Mouse (Mus musculus) stomach, embryonic 14.5 days (tissue): Measurements from ENCODE around the gene Dhrs1. TPM values are rescaled to one million over a fixed set of nuclear protein-coding genes. Genes with fewer than 3 reads are reported as not detected.
"Not testable (repeated sequence)": the region's sequence is repeated elsewhere in the genome, so short reads cannot be mapped to it uniquely, and the experiment has no call there.

Source experiments
- ATAC-seq: fragments of 200-750 bp; cut with Nextera tagmentation; 2 replicates; pipeline ENCODE4 v1.8.0; 2017; ENCODE audit warnings: low read depth, moderate TSS enrichment; ENCODE audit not compliant: insufficient number of reproducible peaks, insufficient read depth, low FRiP score
- H3K27ac ChIP-seq: fragments of 300-500 bp; sonication (generic); 2 replicates; pipeline ENCODE4 v1.5.1; 2014; ENCODE audit warnings: mild to moderate bottlenecking, low read length, moderate library complexity, mixed read lengths
- H3K27me3 ChIP-seq: fragments of 300-500 bp; sonication (generic); 2 replicates; pipeline ENCODE4 v1.6.1; 2014; ENCODE audit warnings: low read length, control low read depth, mixed read lengths; ENCODE audit not compliant: control insufficient read depth, insufficient read depth
- H3K36me3 ChIP-seq: fragments of 300-500 bp; sonication (generic); 2 replicates; pipeline ENCODE4 v1.6.1; 2014; ENCODE audit warnings: mild to moderate bottlenecking, control low read depth, low read length, moderate library complexity, mixed read lengths; ENCODE audit not compliant: control insufficient read depth, insufficient read depth
- H3K4me1 ChIP-seq: fragments of 300-500 bp; sonication (generic); 2 replicates; pipeline ENCODE4 v1.6.1; 2014; ENCODE audit warnings: low read length, control low read depth, mixed read lengths; ENCODE audit not compliant: control insufficient read depth, insufficient read depth
- H3K4me2 ChIP-seq: fragments of 300-500 bp; sonication (generic); replicated peaks from 2 replicates; pipeline ENCODE4 v1.6.1; 2014; ENCODE audit warnings: low read depth, low read length, control low read depth
- H3K4me3 ChIP-seq: fragments of 300-500 bp; sonication (generic); 2 replicates; pipeline ENCODE4 v1.5.1; 2014; ENCODE audit warnings: low read depth, low read length, control low read depth
- H3K9ac ChIP-seq: fragments of 300-500 bp; sonication (generic); replicated peaks from 2 replicates; pipeline ENCODE4 v1.6.1; 2014; ENCODE audit warnings: low read depth, mild to moderate bottlenecking, control low read depth, low read length, moderate library complexity, mixed read lengths
- H3K9me3 ChIP-seq: fragments of 300-500 bp; sonication (generic); 2 replicates; pipeline ENCODE4 v1.6.1; 2016; ENCODE audit warnings: low read depth, low read length, control low read depth; ENCODE audit not compliant: control insufficient read depth
- WGBS: fragments of 180-500 bp; shearing (Covaris S2); extraction: QIAGEN DNeasy Blood & Tissue Kit; methylation state at CpG from one replicate; pipeline ENCODE4 v1.1.7; 2014; 5-methylcytosine and 5-hydroxymethylcytosine counted together
- polyA plus RNA-seq: library from polyadenylated mRNA; unstranded; fragments of >200 nt; fragmentation: Nextera tagmentation; extraction: Ambion mirVana; gene quantifications from 2 replicates; pipeline ENCODE4 v1.2.1, GENCODE M21; 2014

Gene Dhrs1
- polyA plus RNA-seq, 1 experiment from 2014 or later = 83.0 TPM

DNA sequence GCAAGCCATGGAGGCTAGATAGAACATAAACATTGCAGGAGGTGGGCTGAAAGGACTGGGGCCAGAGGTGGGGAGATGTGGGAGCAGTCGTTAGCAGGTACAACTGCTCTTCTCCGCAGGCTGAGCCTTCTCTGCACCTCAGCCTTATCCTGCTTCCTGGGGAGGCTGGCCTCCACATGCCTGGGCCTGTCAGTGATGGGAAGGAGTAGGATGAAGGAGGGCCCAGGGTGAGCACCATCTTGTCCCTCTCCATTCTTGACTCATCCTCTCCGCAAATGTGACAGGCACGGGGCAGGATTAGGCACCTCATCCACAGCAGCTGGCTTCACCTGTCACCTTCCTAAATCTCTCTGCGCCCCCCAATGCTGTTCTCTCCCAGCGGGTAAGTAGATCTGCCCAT, 15.7 kb upstream of the Dhrs1 start, which contains the start of gene Ltb4r2:
Gene Ltb4r2 (plus strand): TSS at position 266 of the 400 bp plus-strand sequence.
- 78% methylated on average over 6 of the region's 6 CpGs for WGBS
- Histone ChIP-seq H3K36me3 (no peaks in the 10 kb centered on the region), H3K9ac (peak within 1 kb of the TSS; percentile 63), H3K27ac (no peak within 1 kb of the TSS), H3K27me3 (peaks cover 8% of the 10 kb centered on the region; the same call in 1 of the 2 replicates), H3K4me3 (peak within 1 kb of the TSS; percentile 47), H3K4me2 (peak within 1 kb of the TSS; percentile 98), H3K9me3 (no peaks in the 10 kb centered on the region), H3K4me1 (peaks cover 6% of the 10 kb centered on the region; the same call in 1 of the 2 replicates)
- ATAC-seq = no peak

DNA sequence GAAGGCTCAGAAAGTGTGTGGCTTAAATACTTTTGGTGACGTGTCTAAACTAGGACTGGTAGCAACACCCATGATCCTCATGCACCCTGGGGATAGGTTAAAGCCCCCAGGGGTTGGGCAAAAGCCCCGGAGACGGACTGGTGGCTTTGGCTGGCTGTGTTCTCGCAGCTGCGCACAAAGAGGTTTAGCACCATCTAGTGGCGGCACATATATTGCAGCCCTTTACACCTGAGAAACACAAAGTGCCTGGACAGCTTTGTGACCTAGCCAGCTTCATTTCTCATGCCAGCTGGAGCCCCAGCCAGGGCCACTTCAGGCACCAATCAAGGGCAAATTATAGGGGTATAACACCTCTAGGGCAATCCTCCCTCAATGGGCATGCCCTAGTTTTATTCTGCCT, 14.7 kb upstream of the Dhrs1 start:
- peak; percentile 17; the same call in 1 of the 2 replicates for ATAC-seq

DNA sequence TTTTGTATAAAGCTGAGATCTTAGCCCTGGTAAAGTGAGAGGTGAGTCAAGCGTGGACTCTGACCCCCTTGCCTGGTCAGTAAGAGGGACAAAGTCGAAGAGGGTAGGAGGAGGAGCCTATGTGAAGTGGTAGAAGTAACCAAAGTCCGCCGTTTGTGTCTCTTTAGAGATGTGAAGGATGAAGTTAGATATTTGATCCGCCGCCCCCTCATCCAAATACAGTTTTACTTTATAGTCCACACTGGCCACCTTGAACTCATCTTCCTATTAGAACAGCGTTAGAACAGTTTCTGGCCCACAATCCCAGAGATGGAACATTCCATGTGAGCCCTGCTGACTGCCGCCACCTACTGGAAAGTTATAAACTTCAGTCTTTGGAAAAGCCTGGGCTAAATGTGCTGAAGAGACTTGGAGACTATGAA, 12.9 kb upstream of the Dhrs1 start, which contains the start of gene Cideb:
Gene Cideb (minus strand): TSS at position 96 of the 422 bp plus-strand sequence.
- peaks cover 23% of the 10 kb centered on the region for H3K36me3 ChIP-seq
- H3K4me1 ChIP-seq = peaks cover 6% of the 10 kb centered on the region; the same call in 1 of the 2 replicates
- peaks cover 8% of the 10 kb centered on the region; the same call in 1 of the 2 replicates for H3K27me3 ChIP-seq
- peak; percentile 47 for ATAC-seq
- no peak within 1 kb of the TSS for H3K4me3 ChIP-seq
- no peak within 1 kb of the TSS for H3K9ac ChIP-seq
- no peaks in the 10 kb centered on the region for H3K9me3 ChIP-seq
- peak within 1 kb of the TSS; percentile 3; the same call in 1 of the 2 replicates for H3K4me2 ChIP-seq
- no peak within 1 kb of the TSS for H3K27ac ChIP-seq
- 21% methylated on average over 8 of the region's 8 CpGs for WGBS

More for the DNA sequence above, 14.7 kb upstream of the Dhrs1 start:
- not testable (repeated sequence) for H3K9me3 ChIP-seq, H3K9ac ChIP-seq, H3K27ac ChIP-seq, H3K4me1 ChIP-seq, H3K27me3 ChIP-seq, H3K36me3 ChIP-seq
- Histone ChIP-seq H3K4me2 (peak overlapping the region; percentile 40), H3K4me3 (0 out of 2 replicates have a peak overlapping the region, but pooled peaks have one; percentile 8)
- WGBS = 2% methylated on average over 6 of the region's 6 CpGs

DNA sequence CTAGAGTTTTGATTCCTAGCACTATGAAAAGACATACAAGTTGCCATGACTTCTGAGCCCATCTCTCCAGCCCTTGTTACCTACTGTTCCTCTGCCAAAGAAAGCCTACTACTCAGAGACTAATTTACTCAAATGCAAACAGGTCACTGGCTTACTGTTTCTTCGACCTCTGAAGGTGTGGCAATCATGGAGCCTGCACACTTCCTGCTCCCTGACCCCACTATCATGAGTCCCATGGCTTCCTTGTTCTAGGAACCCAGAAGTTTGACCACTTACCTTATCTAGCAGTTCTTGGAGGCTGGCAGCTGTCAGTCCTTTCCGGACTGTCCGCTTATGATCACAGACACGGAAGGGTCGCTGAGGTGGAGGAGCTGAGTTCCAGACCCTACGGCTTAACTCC, 12.1 kb upstream of the Dhrs1 start:
- H3K27ac ChIP-seq = no peak overlapping the region
- H3K27me3 ChIP-seq = peaks cover 8% of the 10 kb centered on the region; the same call in 1 of the 2 replicates
- no peaks in the 10 kb centered on the region for H3K9me3 ChIP-seq
- peaks cover 6% of the 10 kb centered on the region; the same call in 1 of the 2 replicates for H3K4me1 ChIP-seq
- ATAC-seq = no peak
- H3K4me2 ChIP-seq = no peak overlapping the region
- no peak overlapping the region for H3K9ac ChIP-seq
- H3K36me3 ChIP-seq = peaks cover 31% of the 10 kb centered on the region
- 82% methylated on average over 6 of the region's 6 CpGs for WGBS
- H3K4me3 ChIP-seq = no peak overlapping the region

DNA sequence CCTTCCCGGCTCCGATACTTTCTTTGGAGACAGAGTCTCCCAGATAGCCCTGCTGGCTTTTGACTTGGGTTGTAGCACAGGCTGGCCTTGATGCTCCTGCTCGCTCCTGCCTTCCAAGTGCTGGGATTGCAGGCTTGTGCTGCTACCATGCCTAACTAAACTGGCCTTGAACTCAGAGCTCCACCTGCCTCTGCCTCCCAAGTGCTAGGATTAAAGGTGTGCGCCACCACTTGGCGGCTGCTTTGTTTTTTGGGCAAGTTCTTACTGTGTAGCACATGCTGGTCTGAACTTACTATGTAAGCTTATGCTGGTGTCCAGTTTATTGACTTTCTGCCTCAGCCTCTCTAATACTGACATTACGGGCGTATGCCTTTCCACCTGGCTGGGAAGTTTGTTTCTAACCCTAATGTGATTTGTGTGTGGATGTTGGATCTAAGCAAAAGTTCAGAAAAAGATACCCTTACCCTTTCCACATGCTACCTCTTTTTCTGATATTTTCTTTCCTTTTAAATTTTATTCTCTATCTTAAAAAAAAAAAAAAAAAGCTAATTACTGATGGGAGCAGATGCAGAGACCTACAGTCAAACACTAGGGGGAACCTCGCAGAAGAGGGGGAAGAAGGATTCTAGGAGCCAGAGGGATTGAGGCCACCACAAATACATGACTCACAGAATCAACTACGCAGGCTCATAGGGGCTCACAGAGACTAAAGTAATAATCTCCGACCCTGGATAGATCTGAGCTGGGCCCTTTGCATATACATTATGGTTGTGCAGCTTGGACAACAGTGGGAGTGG, 1.8 kb upstream of the Dhrs1 start:
- no peaks in the 10 kb centered on the region for H3K27me3 ChIP-seq
- no peak overlapping the region for H3K27ac ChIP-seq
- H3K9ac ChIP-seq = no peak overlapping the region
- 89% methylated on average over 10 of the region's 10 CpGs for WGBS
- peaks cover 16% of the 10 kb centered on the region for H3K36me3 ChIP-seq
- ATAC-seq = no peak
- no peak overlapping the region; the same call in 1 of the 2 replicates for H3K4me3 ChIP-seq
- no peaks in the 10 kb centered on the region for H3K9me3 ChIP-seq
- peaks cover 17% of the 10 kb centered on the region; the same call in 1 of the 2 replicates for H3K4me1 ChIP-seq
- H3K4me2 ChIP-seq = peak overlapping the region; percentile 97; the same call in 1 of the 2 replicates

DNA sequence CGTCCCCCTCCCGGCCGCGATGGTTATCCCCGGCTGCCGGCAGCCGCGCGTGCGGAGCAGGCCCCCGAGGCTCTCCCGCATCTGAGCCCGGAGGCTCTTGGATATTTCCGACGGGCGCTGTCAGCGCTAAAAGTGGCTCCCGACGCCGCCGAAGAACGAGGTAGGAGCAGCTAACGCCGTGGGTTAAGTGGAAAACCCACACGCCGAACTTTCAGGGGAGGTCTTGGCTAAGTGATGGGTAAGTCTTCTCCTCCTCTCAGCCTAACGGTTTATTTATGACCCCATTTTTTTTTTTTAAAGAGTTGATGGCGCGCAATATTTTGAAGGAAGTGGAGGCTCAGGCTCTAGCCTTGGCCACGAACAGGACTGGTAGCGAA, 359 bp upstream of the Dhrs1 start:
- Histone ChIP-seq H3K4me1 (peaks cover 17% of the 10 kb centered on the region; the same call in 1 of the 2 replicates), H3K36me3 (peaks cover 12% of the 10 kb centered on the region), H3K27me3 (no peaks in the 10 kb centered on the region), H3K4me2 (peak overlapping the region; percentile 97), H3K9ac (peak overlapping the region; percentile 63), H3K27ac (0 out of 2 replicates have a peak overlapping the region, but pooled peaks have one; percentile 18), H3K9me3 (no peaks in the 10 kb centered on the region), H3K4me3 (peak overlapping the region; percentile 85)
- ATAC-seq = peak; percentile 11; the same call in 1 of the 2 replicates
- WGBS = 0% methylated on average over 31 of the region's 31 CpGs

DNA sequence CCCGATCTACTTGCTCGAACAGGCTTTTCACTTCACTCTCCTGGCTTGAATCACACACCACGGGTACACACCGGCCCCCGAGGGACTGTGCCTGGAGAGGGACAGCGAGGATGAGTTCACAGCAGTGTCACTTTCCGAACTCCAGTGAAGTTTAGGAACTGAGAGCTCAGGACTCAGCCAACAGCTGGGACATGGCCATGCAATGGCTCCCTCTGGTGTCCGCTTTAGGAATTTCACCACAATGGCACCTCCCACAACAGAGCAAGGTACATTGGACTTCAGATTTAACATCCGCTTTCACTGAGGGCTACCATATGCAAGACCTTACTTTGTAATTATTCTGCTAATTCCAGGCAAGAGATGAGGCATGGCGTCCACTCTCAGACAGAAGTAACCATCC, 1.8 kb downstream of the Dhrs1 start:
- Histone ChIP-seq H3K4me3 (no peak overlapping the region), H3K27me3 (no peaks in the 10 kb centered on the region), H3K4me2 (peak overlapping the region; percentile 11), H3K9me3 (no peaks in the 10 kb centered on the region), H3K4me1 (peaks cover 17% of the 10 kb centered on the region; the same call in 1 of the 2 replicates), H3K27ac (no peak overlapping the region), H3K9ac (no peak overlapping the region), H3K36me3 (peaks cover 25% of the 10 kb centered on the region; the same call in 1 of the 2 replicates)
- 20% methylated on average over 10 of the region's 10 CpGs for WGBS
- peak; percentile 75 for ATAC-seq

DNA sequence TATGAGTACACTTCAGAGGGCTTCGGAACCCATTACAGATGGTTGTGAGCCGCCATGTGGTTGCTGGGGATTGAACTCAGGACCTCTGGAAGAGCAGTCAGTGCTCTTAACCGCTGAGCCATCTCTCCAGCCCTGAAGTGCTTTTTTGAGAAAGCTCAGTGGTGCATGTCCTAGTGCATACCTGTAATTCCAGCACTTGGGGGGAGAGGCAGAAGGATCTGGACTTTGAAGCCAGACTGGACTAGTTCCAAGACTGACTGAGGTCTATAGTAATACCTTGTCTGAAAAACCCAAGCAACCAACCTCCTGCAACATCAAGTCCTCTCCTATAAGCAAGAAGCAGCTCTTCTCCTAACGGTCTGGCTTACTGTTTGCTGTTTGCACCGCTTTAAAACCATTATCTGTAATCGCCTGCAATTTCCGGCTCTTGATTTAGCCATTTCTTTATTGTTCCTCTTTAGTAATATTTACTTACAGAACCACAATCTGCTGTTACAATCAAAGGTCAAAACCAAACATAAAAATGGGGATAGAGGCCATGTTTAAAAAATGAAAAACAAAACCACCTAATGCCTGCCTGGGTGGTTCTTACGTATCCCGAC, 8.3 kb downstream of the Dhrs1 start:
- H3K4me2 ChIP-seq = no peak overlapping the region
- WGBS = 84% methylated on average over 9 of the region's 9 CpGs
- no peaks in the 10 kb centered on the region for H3K4me1 ChIP-seq
- no peaks in the 10 kb centered on the region for H3K9me3 ChIP-seq
- no peak overlapping the region for H3K9ac ChIP-seq
- H3K27ac ChIP-seq = no peak overlapping the region
- H3K4me3 ChIP-seq = no peak overlapping the region
- H3K27me3 ChIP-seq = no peaks in the 10 kb centered on the region
- no peak for ATAC-seq
- H3K36me3 ChIP-seq = peaks cover 28% of the 10 kb centered on the region; the same call in 1 of the 2 replicates
